Mouse (Mus musculus) MEL (cell line): ENCODE results near the gene Adarb1.

Experiments used
- CTCF ChIP-seq, 3 experiments: IDR thresholded peaks in 2 of 3; conservative IDR thresholded peaks in 1 of 3; 2 replicates each; pipeline ENCODE4 v1.5.1; 2011 to 2012; ENCODE audit warnings: low read length in 3 of 3, low read depth in 2 of 3, mild to moderate bottlenecking in 2 of 3, improper control_type of control experiment in 1 of 3, inconsistent platforms in 1 of 3, mixed read lengths in 1 of 3, moderate library complexity in 1 of 3; ENCODE audit not compliant: control insufficient read depth in 1 of 3, insufficient read depth in 1 of 3, poor library complexity in 1 of 3, severe bottlenecking in 1 of 3
- EP300 ChIP-seq, 2 experiments: IDR thresholded peaks; 2 replicates each; pipeline ENCODE4 v1.6.1; 2011; ENCODE audit warnings: improper control_type of control experiment in 2 of 2, low read length in 2 of 2, low read depth in 1 of 2, mild to moderate bottlenecking in 1 of 2
- GABPA ChIP-seq: IDR thresholded peaks from 2 replicates; pipeline ENCODE4 v1.6.1; 2012; ENCODE audit warnings: low read depth, mild to moderate bottlenecking, inconsistent platforms, low read length, improper control_type of control experiment, moderate library complexity
- NELFE ChIP-seq: IDR thresholded peaks from 2 replicates; pipeline ENCODE4 v1.6.1; 2011; ENCODE audit warnings: low read depth, low read length, improper control_type of control experiment
- POLR2A ChIP-seq, 2 experiments: IDR thresholded peaks; 2 replicates each; pipeline ENCODE4 v1.6.1; 2011 to 2012; ENCODE audit warnings: low read length in 2 of 2, mild to moderate bottlenecking in 2 of 2, control low read depth in 1 of 2, improper control_type of control experiment in 1 of 2, low read depth in 1 of 2, moderate library complexity in 1 of 2; ENCODE audit not compliant: control insufficient read depth in 1 of 2, insufficient read depth in 1 of 2, poor library complexity in 1 of 2
- SMC3 ChIP-seq: IDR thresholded peaks from 2 replicates; pipeline ENCODE4 v1.6.1; 2011; ENCODE audit warnings: low read depth, low read length, improper control_type of control experiment

DNA sequence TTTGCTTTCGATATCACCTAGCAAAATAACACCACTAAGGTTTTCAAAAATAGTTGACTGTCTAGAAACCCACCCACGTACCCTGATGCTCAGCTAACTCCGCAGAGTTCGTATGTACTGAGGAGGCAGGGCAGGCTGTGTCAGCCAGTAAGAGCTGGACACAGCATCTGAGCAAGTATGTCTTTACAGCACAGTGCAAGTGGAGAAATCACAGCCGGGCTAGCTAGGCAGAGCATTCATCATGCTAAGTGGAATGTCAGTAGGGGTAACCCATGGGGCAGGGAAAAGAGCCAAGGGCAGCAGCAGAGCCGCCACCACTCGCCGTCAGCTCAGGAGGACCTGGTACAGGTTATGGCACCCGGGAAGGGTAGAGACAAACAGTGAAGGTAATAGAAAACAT is 84.6 kb downstream of the Adarb1 start:
- TF ChIP-seq POLR2A (IDR thresholded peaks at IDR 0.05; ENCODE audit: control insufficient read depth in 1 of 2, insufficient read depth in 1 of 2, low read depth in 1 of 2, low read length in 2 of 2, poor library complexity in 1 of 2) = no peak
- no peak for TF ChIP-seq CTCF (IDR thresholded peaks at IDR 0.05 in 2 of 3, conservative IDR thresholded peaks at IDR 0.05 in 1 of 3; ENCODE audit: control insufficient read depth in 1 of 3, insufficient read depth in 1 of 3, low read depth in 2 of 3, low read length in 3 of 3, poor library complexity in 1 of 3, severe bottlenecking in 1 of 3)
- TF ChIP-seq EP300 (IDR thresholded peaks at IDR 0.05; ENCODE audit: low read depth in 1 of 2, low read length in 2 of 2) = no peak
- no peak for TF ChIP-seq GABPA
- no peak for TF ChIP-seq SMC3
- no peak for TF ChIP-seq NELFE
